Mouse (Mus musculus) testis, adult 2 months (tissue): ENCODE data around the gene Lipc.
"Not testable (repeated sequence)": the region's sequence is repeated elsewhere in the genome, so short reads cannot be mapped to it uniquely, and the experiment has no call there.

Experiments
- CTCF ChIP-seq: fragments of 200-500 bp; IDR thresholded peaks from 2 replicates; pipeline ENCODE4 v1.5.1; 2012; ENCODE audit warnings: low read depth, mild to moderate bottlenecking, inconsistent platforms, low read length, moderate library complexity; ENCODE audit not compliant: control insufficient read depth, insufficient read depth, insufficient replicate concordance
- POLR2A ChIP-seq: fragments of 200-500 bp; IDR thresholded peaks from 2 replicates; pipeline ENCODE4 v1.6.1; 2012; ENCODE audit warnings: low read depth, mild to moderate bottlenecking, inconsistent platforms, low read length, moderate library complexity; ENCODE audit not compliant: control insufficient read depth

- TF ChIP-seq CTCF, POLR2A: not testable (repeated sequence)
Observed at GRCm38 (mm10) chr9:70853081-70853480, 98.9 kb downstream of the Lipc start.
